Mouse (Mus musculus): ENCODE measurements around the gene Icmt. TPM values are rescaled to one million over a fixed set of nuclear protein-coding genes. Genes with fewer than 3 reads are reported as not detected.

The Icmt gene
- polyA plus RNA-seq, 2 experiments from 2014 or later = 7.2 to 7.7 TPM

GRCm38 (mm10) chr4:152276389-152277347 is 20.4 kb upstream of the Icmt start:
- no peak for ATAC-seq

- no peak for ATAC-seq
Observed at GRCm38 (mm10) chr4:152277916-152278315, 19.1 kb upstream of the Icmt start.

GRCm38 (mm10) chr4:152278986-152279385 is 18.0 kb upstream of the Icmt start:
- no peak for ATAC-seq

- no peak for ATAC-seq
Observed at GRCm38 (mm10) chr4:152281601-152282000, 15.4 kb upstream of the Icmt start.

- no peak for ATAC-seq
Observed at GRCm38 (mm10) chr4:152282721-152283120, 14.3 kb upstream of the Icmt start.

- ATAC-seq = peak; percentile 93
Observed at GRCm38 (mm10) chr4:152283186-152283950, 13.7 kb upstream of the Icmt start.

GRCm38 (mm10) chr4:152285505-152285904 is 11.5 kb upstream of the Icmt start:
- ATAC-seq = no peak

- ATAC-seq = no peak
Observed at GRCm38 (mm10) chr4:152286183-152286582, 10.8 kb upstream of the Icmt start.

- ATAC-seq = no peak
Observed at GRCm38 (mm10) chr4:152286887-152287286, 10.1 kb upstream of the Icmt start.

- ATAC-seq = no peak
Observed at GRCm38 (mm10) chr4:152287317-152288120, 9.5 kb upstream of the Icmt start.

GRCm38 (mm10) chr4:152288398-152288945 is 8.6 kb upstream of the Icmt start:
- no peak for ATAC-seq

- ATAC-seq = no peak
Observed at GRCm38 (mm10) chr4:152290385-152290784, 6.6 kb upstream of the Icmt start.

- ATAC-seq = no peak
Observed at GRCm38 (mm10) chr4:152290991-152291390, 6.0 kb upstream of the Icmt start.

- no peak for ATAC-seq
Observed at GRCm38 (mm10) chr4:152291562-152291961, 5.5 kb upstream of the Icmt start, which contains the start of gene Hes3. Gene Hes3 (minus strand): TSS chr4:152291662.

GRCm38 (mm10) chr4:152292102-152292765 is 4.8 kb upstream of the Icmt start:
- ATAC-seq = no peak

GRCm38 (mm10) chr4:152294188-152294929 is 2.7 kb upstream of the Icmt start:
- no peak for ATAC-seq

- ATAC-seq = peak; percentile 25
Observed at GRCm38 (mm10) chr4:152295916-152296315, 1.1 kb upstream of the Icmt start.

- no peak for ATAC-seq
Observed at GRCm38 (mm10) chr4:152296371-152296770, 656 bp upstream of the Icmt start.

- ATAC-seq = no peak
Observed at GRCm38 (mm10) chr4:152298836-152299235, 1.8 kb downstream of the Icmt start.

GRCm38 (mm10) chr4:152300375-152300774 is 3.3 kb downstream of the Icmt start:
- no peak for ATAC-seq

- ATAC-seq = no peak
Observed at GRCm38 (mm10) chr4:152302012-152302411, 5.0 kb downstream of the Icmt start.

All from activated CD4-positive, CD25-positive, alpha-beta regulatory T cell, adult 4 months (primary cell).